Mouse (Mus musculus) gastrocnemius, adult 2 months (tissue): ENCODE data around the gene Ppp1ca. TPM values are rescaled to one million over a fixed set of nuclear protein-coding genes. Genes with fewer than 3 reads are reported as not detected.

Source experiments
- DNase-seq: peaks from one replicate; pipeline ENCODE4 v3.0.0; 2022
- H3K27ac ChIP-seq: fragments of 200-600 bp; 2 replicates; pipeline ENCODE4 v1.8.1; 2022; ENCODE audit warnings: mild to moderate bottlenecking
- H3K4me3 ChIP-seq: fragments of 200-600 bp; 2 replicates; pipeline ENCODE4 v1.8.1; 2022; ENCODE audit warnings: mild to moderate bottlenecking, moderate library complexity
- CTCF ChIP-seq: fragments of 200-600 bp; IDR thresholded peaks from 2 replicates; pipeline ENCODE4 v1.8.1; 2022; ENCODE audit warnings: antibody characterized with exemption, mild to moderate bottlenecking, moderate library complexity
- intact Hi-C: fragments of 180-260 bp; cut with DNase I; formaldehyde crosslinking; loops from one replicate; pipeline ENCODE4 v1.15.1; 2025
- total RNA-seq, 2 experiments: library from RNA; stranded (reverse); gene quantifications; 2 replicates each; pipeline ENCODE4 v1.2.3; 2021

Ppp1ca gene
- total RNA-seq, 2 experiments from 2014 or later = 201 to 214 TPM

DNA sequence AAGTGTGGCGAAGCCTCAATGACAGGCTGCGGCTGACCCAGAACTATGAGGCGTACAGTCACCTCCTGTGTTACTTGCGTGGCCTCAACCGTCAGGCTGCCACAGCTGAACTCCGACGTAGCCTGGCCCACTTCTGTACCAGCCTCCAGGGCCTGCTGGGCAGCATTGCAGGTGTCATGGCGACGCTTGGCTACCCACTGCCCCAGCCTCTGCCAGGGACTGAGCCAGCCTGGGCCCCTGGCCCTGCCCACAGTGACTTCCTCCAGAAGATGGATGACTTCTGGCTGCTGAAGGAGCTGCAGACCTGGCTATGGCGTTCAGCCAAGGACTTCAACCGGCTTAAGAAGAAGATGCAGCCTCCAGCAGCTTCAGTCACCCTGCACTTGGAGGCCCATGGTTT lies 30.3 kb downstream of the Ppp1ca start:
- H3K4me3 ChIP-seq = no peak overlapping the region
- intact Hi-C loops = no loop called here
- no peak for DNase-seq
- H3K27ac ChIP-seq = no peak overlapping the region
- no peak for TF ChIP-seq CTCF

DNA sequence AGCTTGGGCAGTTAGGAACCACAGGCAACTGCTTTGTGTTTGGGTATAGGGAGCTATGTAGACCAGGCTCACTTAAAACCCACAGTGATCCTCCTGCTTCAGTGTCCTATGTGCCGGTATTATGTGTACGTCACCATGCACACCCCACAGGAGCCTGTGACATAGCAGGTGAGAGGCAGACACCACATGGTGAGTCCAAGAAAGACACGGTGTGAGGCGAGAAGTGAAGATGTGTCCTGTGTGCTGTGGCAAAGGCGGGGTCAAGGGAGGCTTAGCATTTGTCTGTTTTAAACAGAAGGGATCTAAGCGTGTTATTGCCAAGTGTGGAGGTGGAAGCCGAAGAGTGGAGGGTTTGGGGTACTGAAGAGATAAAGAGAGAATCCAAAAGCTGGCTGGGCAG lies 34.9 kb downstream of the Ppp1ca start:
- intact Hi-C loops = loop anchor here (5.0 kb wide), 1 partner anchor 209 kb away; no protein-coding TSS in a partner anchor
- no peak for DNase-seq
- TF ChIP-seq CTCF = no peak
- H3K4me3 ChIP-seq = no peak overlapping the region
- no peak overlapping the region for H3K27ac ChIP-seq

DNA sequence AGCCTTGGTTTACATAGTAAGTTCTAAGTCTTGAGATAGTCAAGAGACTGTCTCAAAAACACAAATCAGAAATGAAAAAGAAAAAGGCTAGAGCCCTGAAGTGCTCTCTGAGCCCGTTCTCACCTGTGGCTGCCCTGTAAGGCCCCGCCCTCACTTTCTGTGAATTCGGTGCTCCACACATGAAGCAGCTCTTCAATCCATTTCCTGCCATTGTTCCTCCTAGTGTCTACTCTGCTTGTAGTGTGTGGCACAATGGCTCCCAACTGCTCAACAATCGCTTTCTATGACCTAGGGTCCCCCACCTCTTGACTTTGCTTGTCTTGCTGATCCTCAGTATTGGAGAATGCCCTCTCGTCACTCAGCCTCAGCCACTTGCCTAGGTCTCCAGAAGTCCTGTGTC lies 35.6 kb downstream of the Ppp1ca start:
- DNase-seq = no peak
- intact Hi-C loops = loop anchor here (5.0 kb wide), 1 partner anchor 210 kb away; no protein-coding TSS in a partner anchor
- Histone ChIP-seq H3K4me3 (no peak overlapping the region), H3K27ac (no peak overlapping the region)
- TF ChIP-seq CTCF = no peak

GRCm38 (mm10) chr19:4227894-4228678 lies 36.2 kb downstream of the Ppp1ca start:
- Histone ChIP-seq H3K4me3 (no peak overlapping the region), H3K27ac (no peak overlapping the region)
- no peak; the same call in none of the 2 replicates for TF ChIP-seq CTCF
- intact Hi-C loops = loop anchor here (1.0 to 5.0 kb wide), 4 partner anchors 21 to 211 kb away; partner anchors contain the start of gene Pitpnm1
- peak; percentile 71 for DNase-seq

GRCm38 (mm10) chr19:4228891-4229290 lies 37.0 kb downstream of the Ppp1ca start:
- intact Hi-C loops = loop anchor here (1.0 to 5.0 kb wide), 4 partner anchors 22 to 212 kb away; partner anchors contain the start of gene Pitpnm1
- no peak for DNase-seq
- no peak for TF ChIP-seq CTCF
- no peak overlapping the region for H3K27ac ChIP-seq
- no peak overlapping the region for H3K4me3 ChIP-seq

DNA sequence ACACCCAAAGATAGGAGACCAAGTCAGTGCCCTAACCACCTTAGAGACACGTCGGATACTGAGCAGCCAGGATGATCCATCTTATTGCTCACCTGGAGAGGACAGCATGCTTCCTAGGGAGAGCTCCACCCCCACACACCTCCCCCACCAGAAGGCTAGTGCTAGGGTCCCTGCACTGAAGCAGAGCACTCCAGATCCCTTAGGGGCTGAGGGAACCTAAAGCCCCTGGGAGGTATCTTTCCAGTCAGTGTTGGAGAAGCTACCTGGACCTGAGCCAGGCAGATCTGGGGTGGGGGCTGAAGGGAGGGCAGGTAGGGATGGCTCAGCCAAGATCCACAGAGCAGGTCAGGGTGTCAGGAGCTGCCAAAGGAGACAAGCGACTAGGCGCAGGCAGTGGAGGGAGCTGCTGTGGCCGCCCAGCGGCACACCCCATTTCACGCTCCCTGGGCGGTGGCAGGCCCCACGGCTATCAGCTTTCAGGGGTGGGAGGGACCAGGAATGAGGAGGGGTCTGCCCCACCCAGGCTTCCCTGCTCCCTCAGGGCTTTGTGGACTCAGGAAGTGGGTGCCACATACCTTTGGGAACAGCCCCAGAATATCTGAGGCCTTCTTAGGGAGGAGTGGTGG lies 37.7 kb downstream of the Ppp1ca start:
- Histone ChIP-seq H3K4me3 (no peak overlapping the region), H3K27ac (peak overlapping the region; percentile 98)
- TF ChIP-seq CTCF = no peak
- intact Hi-C loops = loop anchor here (2.0 to 5.0 kb wide), 3 partner anchors 59 to 212 kb away; partner anchors contain the start of gene Pitpnm1
- peak; percentile 47 for DNase-seq

- intact Hi-C loops = no loop called here
- no peak overlapping the region for H3K4me3 ChIP-seq
- peak overlapping the region; percentile 98 for H3K27ac ChIP-seq
- peak; percentile 39 for DNase-seq
- TF ChIP-seq CTCF = no peak
These were observed 38.5 kb downstream of the Ppp1ca start for GRCm38 (mm10) chr19:4230415-4230814.

DNA sequence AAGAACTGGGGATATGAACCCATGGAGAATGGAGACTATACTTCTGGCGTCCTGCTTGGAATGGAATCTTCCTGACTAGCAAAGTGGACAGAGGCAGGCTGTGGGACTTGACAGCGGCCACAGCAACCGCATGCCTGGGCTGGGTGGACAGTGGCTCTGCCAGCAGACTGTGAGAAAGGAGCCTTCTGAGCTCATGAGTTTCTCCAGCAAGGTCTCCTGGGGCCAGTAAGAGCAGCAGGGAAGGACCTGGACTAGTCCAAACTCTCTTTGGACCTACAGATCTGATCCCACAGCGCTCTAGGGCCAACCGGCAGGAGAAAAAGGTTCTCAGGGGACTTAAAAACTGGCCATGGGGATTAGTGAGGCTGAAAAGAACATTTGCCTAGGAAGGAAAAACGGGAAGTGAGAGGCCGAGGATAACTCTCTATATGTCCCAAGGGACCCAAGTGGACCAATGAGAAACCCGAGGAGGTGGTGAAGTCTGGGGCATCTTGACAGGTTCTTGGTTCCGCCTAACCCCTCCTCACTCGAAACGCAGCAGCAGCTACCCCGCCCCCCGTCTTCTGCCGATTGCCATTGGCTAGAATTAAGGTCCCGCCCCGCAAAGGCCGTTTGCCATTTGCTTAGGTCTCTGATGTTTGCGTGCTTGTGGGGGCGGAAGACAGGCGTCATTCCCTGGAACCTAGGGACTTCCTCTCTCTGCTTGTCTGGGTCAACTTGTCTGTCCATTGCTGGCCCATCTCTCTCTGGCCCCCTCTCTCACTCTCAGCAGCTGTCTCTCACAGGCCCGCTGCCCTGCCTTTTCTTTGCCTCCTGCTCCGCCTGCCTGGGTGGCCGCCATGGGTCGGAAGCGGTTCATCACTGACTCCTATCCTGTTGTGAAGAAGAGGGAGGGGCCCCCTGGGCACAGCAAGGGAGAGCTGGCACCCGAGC lies 39.7 kb downstream of the Ppp1ca start, which contains the start of gene Pold4:
Pold4 (plus strand) TSS at position 647 of the 933 bp plus-strand sequence.
- no peak for TF ChIP-seq CTCF
- Histone ChIP-seq H3K27ac (peak within 1 kb of the TSS; percentile 98), H3K4me3 (peak within 1 kb of the TSS; percentile 89)
- peak; percentile 99 for DNase-seq
- intact Hi-C loops = no loop called here

DNA sequence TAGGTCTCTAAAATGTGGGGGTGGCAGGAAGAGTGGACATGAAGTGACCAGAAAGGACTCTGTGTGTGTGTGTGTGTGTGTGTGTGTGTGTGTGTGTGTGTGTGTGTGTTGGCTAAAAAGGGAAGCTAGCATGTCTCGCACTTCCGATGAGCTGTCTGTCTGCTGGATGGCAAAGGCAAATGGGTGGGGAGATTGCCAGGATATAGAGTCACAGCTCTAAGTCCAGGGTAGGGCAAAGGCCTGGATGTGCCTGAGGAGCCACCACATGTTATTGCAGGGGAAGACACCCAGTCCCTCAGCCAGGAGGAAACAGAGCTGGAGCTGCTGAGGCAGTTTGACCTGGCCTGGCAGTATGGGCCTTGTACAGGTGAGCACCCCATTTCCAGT lies 40.3 kb downstream of the Ppp1ca start:
- TF ChIP-seq CTCF = no peak
- peak overlapping the region; percentile 89 for H3K4me3 ChIP-seq
- peak overlapping the region; percentile 98 for H3K27ac ChIP-seq
- no peak for DNase-seq
- intact Hi-C loops = no loop called here

DNA sequence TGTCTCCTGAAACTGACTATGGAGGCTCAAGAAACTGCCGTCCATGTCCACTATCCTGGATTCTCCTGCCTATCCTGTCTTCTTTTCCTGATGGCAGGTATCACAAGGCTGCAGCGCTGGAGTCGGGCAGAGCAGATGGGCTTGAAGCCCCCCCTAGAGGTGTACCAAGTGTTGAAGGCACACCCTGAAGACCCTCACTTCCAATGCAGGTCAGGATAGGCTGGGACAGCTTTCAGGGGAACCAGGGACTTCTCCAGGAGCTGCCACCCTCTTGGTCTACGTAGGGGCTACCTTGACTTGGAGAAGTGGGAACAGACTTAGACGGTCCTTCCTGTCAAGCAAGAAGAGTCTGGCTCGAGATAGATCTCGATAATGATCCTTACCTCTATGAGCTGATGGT lies 40.8 kb downstream of the Ppp1ca start:
- TF ChIP-seq CTCF = no peak
- intact Hi-C loops = no loop called here
- peak overlapping the region; percentile 89 for H3K4me3 ChIP-seq
- H3K27ac ChIP-seq = peak overlapping the region; percentile 98
- no peak for DNase-seq

GRCm38 (mm10) chr19:4234548-4234947 lies 42.7 kb downstream of the Ppp1ca start:
- Histone ChIP-seq H3K4me3 (no peak overlapping the region), H3K27ac (no peak overlapping the region)
- no peak for DNase-seq
- intact Hi-C loops = no loop called here
- no peak for TF ChIP-seq CTCF

- no peak for TF ChIP-seq CTCF
- Histone ChIP-seq H3K27ac (no peak overlapping the region), H3K4me3 (no peak overlapping the region)
- DNase-seq = no peak
- intact Hi-C loops = no loop called here
These were observed 48.4 kb downstream of the Ppp1ca start for GRCm38 (mm10) chr19:4240247-4240668.
